Mouse (Mus musculus) spleen, adult 2 months (tissue): ENCODE data around the gene Nutm2.

Experiments used
- CTCF ChIP-seq: fragments of 200-500 bp; IDR thresholded peaks from 2 replicates; pipeline ENCODE4 v1.5.1; 2011; ENCODE audit warnings: mild to moderate bottlenecking, inconsistent platforms; ENCODE audit not compliant: insufficient read depth, insufficient read length, insufficient replicate concordance; ENCODE audit errors: extremely low read depth
- POLR2A ChIP-seq: fragments of 200-500 bp; IDR thresholded peaks from 2 replicates; pipeline ENCODE4 v1.6.1; 2011; ENCODE audit warnings: low read depth, low read length, inconsistent platforms

GRCm38 (mm10) chr13:50424517-50424916 is 42.6 kb upstream of the Nutm2 start:
- TF ChIP-seq POLR2A (no peak), CTCF (no peak)
